Mouse (Mus musculus) heart, embryonic 16.5 days (tissue): ENCODE results near the gene Dtymk. TPM values are rescaled to one million over a fixed set of nuclear protein-coding genes. Genes with fewer than 3 reads are reported as not detected.

Experiments used
- polyA plus RNA-seq: library from polyadenylated mRNA; unstranded; fragments of >200 nt; fragmentation: Nextera tagmentation; extraction: Ambion mirVana; gene quantifications from 2 replicates; pipeline ENCODE4 v1.2.1, GENCODE M21; 2015

Gene Dtymk
- polyA plus RNA-seq, 1 experiment from 2014 or later: 172 TPM

Other genes with a start within 250 kb of the Dtymk start
- gene Stk25, start 143.3 kb downstream of the Dtymk start, polyA plus RNA-seq: 150 and 158 TPM in 2 replicates
- 41.4 and 46.4 TPM in 2 replicates for gene Bok, start 116.3 kb downstream of the Dtymk start, polyA plus RNA-seq
- gene Atg4b, start 50.4 kb downstream of the Dtymk start, polyA plus RNA-seq: 54.8 and 61.8 TPM in 2 replicates
- gene Thap4, start 47.1 kb downstream of the Dtymk start, polyA plus RNA-seq: 54.3 and 54.4 TPM in 2 replicates
- 13.0 and 13.4 TPM in 2 replicates for gene Ing5, start 2.0 kb upstream of the Dtymk start, polyA plus RNA-seq
- 17.9 and 18.5 TPM in 2 replicates for gene D2hgdh, start 23.0 kb upstream of the Dtymk start, polyA plus RNA-seq
- gene Gal3st2, start 59.4 kb upstream of the Dtymk start, polyA plus RNA-seq: 0.14 TPM in 1 of 2 replicates, not detected in the other
- 0.14 and 0.18 TPM in 2 replicates for gene Gal3st2b, start 116.4 kb upstream of the Dtymk start, polyA plus RNA-seq
- 0.03 TPM in 1 of 2 replicates, not detected in the other for gene Gal3st2c, start 188.6 kb upstream of the Dtymk start, polyA plus RNA-seq
- gene Neu4, start 218.5 kb upstream of the Dtymk start, polyA plus RNA-seq: not detected in 2 replicates